Mouse (Mus musculus) olfactory bulb, adult 2 months (tissue): ENCODE results near the gene Crebzf. TPM values are rescaled to one million over a fixed set of nuclear protein-coding genes. Genes with fewer than 3 reads are reported as not detected.

ENCODE experiments used
- H3K27ac ChIP-seq: fragments of 200-500 bp; 2 replicates; pipeline ENCODE4 v1.5.1; 2012; ENCODE audit warnings: low read depth, low read length; ENCODE audit not compliant: insufficient read depth
- H3K4me1 ChIP-seq: fragments of 200-500 bp; 2 replicates; pipeline ENCODE4 v1.6.1; 2012; ENCODE audit warnings: low read length; ENCODE audit not compliant: control insufficient read depth, insufficient read depth
- H3K4me3 ChIP-seq: fragments of 200-500 bp; 2 replicates; pipeline ENCODE4 v1.5.1; 2012; ENCODE audit warnings: mild to moderate bottlenecking, low read depth, low read length, moderate library complexity; ENCODE audit not compliant: insufficient read depth
- CTCF ChIP-seq: fragments of 200-500 bp; IDR thresholded peaks from 2 replicates; pipeline ENCODE4 v1.5.1; 2012; ENCODE audit warnings: low read depth, mild to moderate bottlenecking, low read length, moderate library complexity; ENCODE audit not compliant: insufficient read depth
- POLR2A ChIP-seq: fragments of 200-500 bp; IDR thresholded peaks from 2 replicates; pipeline ENCODE4 v1.6.1; 2012; ENCODE audit warnings: mild to moderate bottlenecking, low read depth, low read length, moderate library complexity; ENCODE audit not compliant: insufficient read depth
- WGBS: fragments of 180-500 bp; shearing (Covaris S2); methylation state at CpG from one replicate; pipeline ENCODE4 v1.1.7; 2018; 5-methylcytosine and 5-hydroxymethylcytosine counted together
- polyA plus RNA-seq: library from polyadenylated mRNA; stranded (reverse); fragments of >200 nt; gene quantifications from 2 replicates; pipeline ENCODE4 v1.2.4, GENCODE M21; 2012; ENCODE audit warnings: low replicate concordance; ENCODE audit not compliant: missing spikeins, insufficient read depth, insufficient read length

Gene Crebzf
- polyA plus RNA-seq, result not detected in 2 replicates

- WGBS, result 1% methylated on average over 54 of the region's 54 CpGs
- peak within 1 kb of the TSS; percentile 75 for H3K27ac ChIP-seq
- peak; percentile 87 for TF ChIP-seq POLR2A
- no peak for TF ChIP-seq CTCF
- peak within 1 kb of the TSS; percentile 82 for H3K4me3 ChIP-seq
- no peaks in the 10 kb centered on the region for H3K4me1 ChIP-seq
Observed at GRCm38 (mm10) chr7:90442518-90443080, at the start of gene Crebzf. Gene Crebzf (plus strand): TSS chr7:90442729.

- 70% methylated on average over 4 of the region's 4 CpGs for WGBS
- Histone ChIP-seq H3K4me3 (no peak overlapping the region), H3K27ac (no peak overlapping the region), H3K4me1 (no peaks in the 10 kb centered on the region)
- TF ChIP-seq POLR2A (no peak), CTCF (no peak)
Observed at GRCm38 (mm10) chr7:90395073-90395472, 47.5 kb upstream of the Crebzf start.

- Histone ChIP-seq H3K27ac (no peak overlapping the region), H3K4me3 (no peak overlapping the region), H3K4me1 (no peaks in the 10 kb centered on the region)
- 69% methylated on average over 5 of the region's 5 CpGs for WGBS
- TF ChIP-seq CTCF (no peak), POLR2A (no peak)
Observed at GRCm38 (mm10) chr7:90395928-90396327, 46.6 kb upstream of the Crebzf start.

- 46% methylated on average over 3 of the region's 3 CpGs for WGBS
- Histone ChIP-seq H3K4me3 (no peak overlapping the region), H3K4me1 (no peaks in the 10 kb centered on the region), H3K27ac (no peak overlapping the region)
- TF ChIP-seq CTCF (no peak), POLR2A (no peak)
Observed at GRCm38 (mm10) chr7:90409934-90410333, 32.6 kb upstream of the Crebzf start.

- TF ChIP-seq POLR2A (0 out of 2 replicates have a peak, but pooled peaks have one; percentile 18), CTCF (no peak)
- Histone ChIP-seq H3K27ac (no peak within 1 kb of the TSS), H3K4me3 (peak within 1 kb of the TSS; percentile 50), H3K4me1 (peaks cover 10% of the 10 kb centered on the region)
- 20% methylated on average over 29 of the region's 29 CpGs for WGBS
Observed at GRCm38 (mm10) chr7:90426020-90427001, 16.2 kb upstream of the Crebzf start, which contains the start of gene Ccdc89. Gene Ccdc89 (plus strand): TSS chr7:90426577.

- TF ChIP-seq CTCF (no peak), POLR2A (no peak)
- WGBS, result 61% methylated on average over 9 of the region's 9 CpGs
- H3K4me3 ChIP-seq, result peak overlapping the region; percentile 50
- H3K4me1 ChIP-seq, result peaks cover 10% of the 10 kb centered on the region
- H3K27ac ChIP-seq, result no peak overlapping the region
Observed at GRCm38 (mm10) chr7:90427006-90427405, 15.5 kb upstream of the Crebzf start.

GRCm38 (mm10) chr7:90432221-90432620 lies 10.3 kb upstream of the Crebzf start:
- peaks cover 3% of the 10 kb centered on the region for H3K4me1 ChIP-seq
- no peak overlapping the region for H3K4me3 ChIP-seq
- no peak for TF ChIP-seq CTCF
- no peak overlapping the region for H3K27ac ChIP-seq

GRCm38 (mm10) chr7:90440044-90440443 lies 2.5 kb upstream of the Crebzf start:
- TF ChIP-seq CTCF (no peak), POLR2A (no peak)
- 70% methylated on average over 4 of the region's 4 CpGs for WGBS
- Histone ChIP-seq H3K4me3 (no peak overlapping the region), H3K4me1 (no peaks in the 10 kb centered on the region), H3K27ac (no peak overlapping the region)

- Histone ChIP-seq H3K4me1 (no peaks in the 10 kb centered on the region), H3K27ac (peak overlapping the region; percentile 75), H3K4me3 (no peak overlapping the region)
- WGBS, result under 1% methylated on average over 4 of the region's 4 CpGs
- no peak for TF ChIP-seq CTCF
- TF ChIP-seq POLR2A, result no peak
Observed at GRCm38 (mm10) chr7:90442070-90442469, 459 bp upstream of the Crebzf start.
